Mouse (Mus musculus) heart, embryonic 12.5 days (tissue): ENCODE data around the gene Krtap9-3. TPM values are rescaled to one million over a fixed set of nuclear protein-coding genes. Genes with fewer than 3 reads are reported as not detected.
"Not testable (repeated sequence)": the region's sequence is repeated elsewhere in the genome, so short reads cannot be mapped to it uniquely, and the experiment has no call there.

Experiments
- ATAC-seq: fragments of 200-750 bp; cut with Nextera tagmentation; 2 replicates; pipeline ENCODE4 v1.8.0; 2017; ENCODE audit warnings: moderate TSS enrichment, moderate library complexity; ENCODE audit not compliant: insufficient number of reproducible peaks, low FRiP score
- H3K27ac ChIP-seq: fragments of 300-500 bp; sonication (generic); 2 replicates; pipeline ENCODE4 v1.5.1; 2016; ENCODE audit warnings: mild to moderate bottlenecking, moderate library complexity; ENCODE audit not compliant: poor library complexity, severe bottlenecking
- H3K27me3 ChIP-seq: fragments of 300-500 bp; sonication (generic); replicated peaks from 2 replicates; pipeline ENCODE4 v1.6.1; 2016; ENCODE audit warnings: mild to moderate bottlenecking, moderate library complexity
- H3K36me3 ChIP-seq: fragments of 300-500 bp; sonication (generic); 2 replicates; pipeline ENCODE4 v1.6.1; 2016; ENCODE audit warnings: mild to moderate bottlenecking, moderate library complexity
- H3K4me1 ChIP-seq: fragments of 300-500 bp; sonication (generic); replicated peaks from 2 replicates; pipeline ENCODE4 v1.6.1; 2016; ENCODE audit warnings: mild to moderate bottlenecking
- H3K4me2 ChIP-seq: fragments of 300-500 bp; sonication (generic); 2 replicates; pipeline ENCODE4 v1.6.1; 2016; ENCODE audit warnings: mild to moderate bottlenecking, moderate library complexity
- H3K4me3 ChIP-seq: fragments of 300-500 bp; sonication (generic); 2 replicates; pipeline ENCODE4 v1.5.1; 2016; ENCODE audit warnings: mild to moderate bottlenecking
- H3K9ac ChIP-seq: fragments of 300-500 bp; sonication (generic); 2 replicates; pipeline ENCODE4 v1.6.1; 2016; ENCODE audit warnings: mild to moderate bottlenecking, moderate library complexity
- H3K9me3 ChIP-seq: fragments of 300-500 bp; sonication (generic); replicated peaks from 2 replicates; pipeline ENCODE4 v1.6.1; 2016; ENCODE audit warnings: mild to moderate bottlenecking, moderate library complexity
- WGBS: fragments of 180-500 bp; shearing (Covaris S2); methylation state at CpG from one replicate; pipeline ENCODE4 v1.1.7; 2016; 5-methylcytosine and 5-hydroxymethylcytosine counted together
- polyA plus RNA-seq: library from polyadenylated mRNA; unstranded; fragments of >200 nt; fragmentation: Nextera tagmentation; extraction: Ambion mirVana; gene quantifications from 2 replicates; pipeline ENCODE4 v1.2.1, GENCODE M21; 2016

The Krtap9-3 gene
- polyA plus RNA-seq, 1 experiment from 2014 or later = not detected

GRCm38 (mm10) chr11:99614796-99615363 is 17.0 kb upstream of the Krtap9-3 start, which contains the start of gene Krtap2-4:
TSS of gene Krtap2-4 (minus strand) at chr11:99614846.
- no peak within 1 kb of the TSS for H3K27ac ChIP-seq
- H3K4me2 ChIP-seq = no peak within 1 kb of the TSS
- H3K9ac ChIP-seq = no peak within 1 kb of the TSS
- no peaks in the 10 kb centered on the region for H3K27me3 ChIP-seq
- H3K4me3 ChIP-seq = no peak within 1 kb of the TSS
- no peaks in the 10 kb centered on the region for H3K36me3 ChIP-seq
- ATAC-seq = no peak
- no peaks in the 10 kb centered on the region for H3K4me1 ChIP-seq
- whole genome bisulfite sequencing = 53% methylated on average over 3 of the region's 3 CpGs
- no peaks in the 10 kb centered on the region for H3K9me3 ChIP-seq

GRCm38 (mm10) chr11:99610089-99610488 is 12.2 kb upstream of the Krtap9-3 start, which contains the start of gene Gm11937:
TSS of gene Gm11937 (minus strand) at chr11:99610189.
- not testable (repeated sequence) for H3K4me1 ChIP-seq, ATAC-seq, H3K27me3 ChIP-seq, H3K9ac ChIP-seq, H3K27ac ChIP-seq, H3K4me2 ChIP-seq, H3K36me3 ChIP-seq, H3K9me3 ChIP-seq, H3K4me3 ChIP-seq
- WGBS = 54% methylated on average over 1 of the region's 2 CpGs

DNA sequence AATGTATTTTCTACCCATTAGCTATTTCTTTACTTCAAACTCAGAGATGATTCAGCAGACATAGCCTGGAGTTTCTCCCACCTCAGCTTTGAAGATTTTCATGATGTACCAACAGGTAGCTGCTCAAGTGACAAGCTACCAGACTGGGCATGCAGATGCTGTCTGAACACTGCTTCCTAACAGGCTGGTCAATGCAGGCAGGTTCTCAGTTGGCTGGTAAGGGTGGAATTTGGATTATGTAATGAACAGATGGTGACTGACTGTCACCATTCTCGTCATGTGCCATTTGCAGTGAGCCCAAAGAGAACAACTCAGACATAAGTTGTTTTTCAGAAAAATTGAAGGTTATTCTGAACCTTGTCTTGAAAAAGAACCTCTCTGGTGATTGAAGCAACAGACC is 11.2 kb upstream of the Krtap9-3 start:
- Histone ChIP-seq H3K36me3 (no peaks in the 10 kb centered on the region), H3K9ac (no peak overlapping the region), H3K4me1 (no peaks in the 10 kb centered on the region), H3K9me3 (no peaks in the 10 kb centered on the region), H3K4me2 (no peak overlapping the region), H3K27ac (no peak overlapping the region), H3K4me3 (no peak overlapping the region), H3K27me3 (no peaks in the 10 kb centered on the region; the same call in 1 of the 2 replicates)
- no peak for ATAC-seq
- WGBS = 62% methylated on average over 1 of the region's 1 CpGs

DNA sequence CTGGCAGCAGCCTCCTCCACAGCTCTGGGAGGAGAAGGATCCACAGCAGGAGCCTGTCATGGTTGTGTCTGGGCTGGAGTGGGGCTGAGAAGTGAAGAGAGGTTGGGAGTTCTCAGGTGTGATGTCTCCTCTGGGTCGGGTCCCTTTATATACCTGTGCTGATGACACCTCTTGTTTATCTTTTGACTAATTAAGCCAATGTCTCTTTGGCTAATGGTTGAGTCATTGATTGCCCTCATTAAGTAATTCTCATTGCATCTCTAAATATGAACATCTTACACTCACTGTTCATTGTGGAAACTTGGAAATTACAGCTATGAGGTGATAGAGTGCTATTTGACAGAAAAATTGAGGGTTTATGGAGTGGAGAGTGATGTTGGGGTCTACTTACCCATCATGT is 5.3 kb upstream of the Krtap9-3 start, which contains the start of gene Gm11938:
Gene Gm11938 (minus strand): TSS at position 101 of the 400 bp plus-strand sequence.
- not testable (repeated sequence) for H3K9ac ChIP-seq, ATAC-seq, H3K4me1 ChIP-seq, H3K4me3 ChIP-seq, H3K27ac ChIP-seq, H3K27me3 ChIP-seq, H3K9me3 ChIP-seq, H3K36me3 ChIP-seq, H3K4me2 ChIP-seq
- WGBS = 59% methylated on average over 1 of the region's 1 CpGs

GRCm38 (mm10) chr11:99590981-99591380 is 6.9 kb downstream of the Krtap9-3 start, which contains the start of gene Krtap1-3:
TSS of gene Krtap1-3 (minus strand) at chr11:99591339.
- no peaks in the 10 kb centered on the region for H3K9me3 ChIP-seq
- ATAC-seq = no peak
- H3K27ac ChIP-seq = no peak within 1 kb of the TSS
- no peak within 1 kb of the TSS for H3K4me2 ChIP-seq
- H3K4me3 ChIP-seq = no peak within 1 kb of the TSS
- 0 out of 2 replicates have a peak, but pooled peaks cover 4% of the 10 kb centered on the region for H3K27me3 ChIP-seq
- WGBS = 76% methylated on average over 6 of the region's 6 CpGs
- H3K9ac ChIP-seq = no peak within 1 kb of the TSS
- H3K4me1 ChIP-seq = no peaks in the 10 kb centered on the region
- H3K36me3 ChIP-seq = no peaks in the 10 kb centered on the region

DNA sequence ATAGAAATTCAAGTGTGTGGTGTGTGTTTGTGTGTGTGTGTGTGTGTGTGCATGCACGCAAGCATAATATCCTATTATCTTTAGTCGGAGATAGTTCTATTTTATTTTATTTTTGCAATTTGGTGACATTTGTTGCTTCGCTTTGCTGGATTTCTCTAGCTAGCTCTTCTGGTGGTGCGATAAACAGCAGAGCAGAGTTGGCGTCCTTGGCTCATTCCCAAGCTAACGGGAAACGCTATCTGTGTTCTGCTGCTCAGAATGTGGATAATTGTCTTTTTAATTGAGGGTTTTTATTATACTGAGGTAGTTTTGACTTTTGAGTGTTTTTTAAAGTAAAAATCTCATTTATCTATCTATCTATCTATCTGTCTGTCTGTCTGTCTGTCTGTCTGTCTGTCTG is 12.8 kb downstream of the Krtap9-3 start:
- no peaks in the 10 kb centered on the region for H3K36me3 ChIP-seq
- H3K9ac ChIP-seq = no peak overlapping the region
- no peak overlapping the region for H3K27ac ChIP-seq
- 0 out of 2 replicates have a peak, but pooled peaks cover 3% of the 10 kb centered on the region for H3K27me3 ChIP-seq
- H3K9me3 ChIP-seq = no peaks in the 10 kb centered on the region
- no peaks in the 10 kb centered on the region for H3K4me1 ChIP-seq
- WGBS = 81% methylated on average over 7 of the region's 7 CpGs
- H3K4me3 ChIP-seq = no peak overlapping the region
- ATAC-seq = no peak
- no peak overlapping the region for H3K4me2 ChIP-seq

- Histone ChIP-seq H3K4me2 (no peak within 1 kb of the TSS), H3K27me3 (0 out of 2 replicates have a peak, but pooled peaks cover 3% of the 10 kb centered on the region), H3K36me3 (no peaks in the 10 kb centered on the region), H3K4me3 (no peak within 1 kb of the TSS), H3K4me1 (no peaks in the 10 kb centered on the region), H3K9me3 (no peaks in the 10 kb centered on the region), H3K9ac (no peak within 1 kb of the TSS), H3K27ac (no peak within 1 kb of the TSS)
- WGBS = 69% methylated on average over 5 of the region's 5 CpGs
- no peak for ATAC-seq
Measured at GRCm38 (mm10) chr11:99583245-99583704, 14.6 kb downstream of the Krtap9-3 start, which contains the start of gene Krtap1-4. TSS of gene Krtap1-4 (minus strand) at chr11:99583654.

DNA sequence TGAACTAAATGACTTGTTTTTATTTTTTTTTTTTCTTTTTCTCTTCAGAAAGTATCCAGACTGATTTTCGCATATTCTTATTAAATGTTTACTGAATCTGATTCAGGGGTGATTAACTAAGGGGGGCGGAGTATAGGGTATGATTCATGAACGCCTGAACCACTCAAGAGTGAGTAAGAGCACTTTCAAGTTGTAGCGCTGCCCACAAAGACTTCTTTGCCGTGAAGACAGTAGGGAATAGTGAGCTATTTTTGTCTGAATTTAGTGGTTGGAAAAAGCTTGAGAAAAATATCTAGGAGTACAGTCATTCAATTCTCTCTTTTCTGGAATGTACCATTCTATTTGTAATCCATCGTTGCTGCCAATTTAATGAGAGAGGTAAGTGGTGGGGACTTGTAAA is 16.3 kb downstream of the Krtap9-3 start:
- Histone ChIP-seq H3K4me2 (no peak overlapping the region), H3K9ac (no peak overlapping the region), H3K36me3 (no peaks in the 10 kb centered on the region), H3K27ac (no peak overlapping the region), H3K27me3 (0 out of 2 replicates have a peak, but pooled peaks cover 3% of the 10 kb centered on the region), H3K4me3 (no peak overlapping the region), H3K9me3 (no peaks in the 10 kb centered on the region), H3K4me1 (no peaks in the 10 kb centered on the region)
- no peak for ATAC-seq
- 77% methylated on average over 6 of the region's 6 CpGs for WGBS

- Histone ChIP-seq H3K9ac (no peak overlapping the region), H3K36me3 (no peaks in the 10 kb centered on the region), H3K4me3 (no peak overlapping the region), H3K4me2 (no peak overlapping the region), H3K4me1 (no peaks in the 10 kb centered on the region), H3K9me3 (no peaks in the 10 kb centered on the region), H3K27ac (no peak overlapping the region), H3K27me3 (0 out of 2 replicates have a peak, but pooled peaks cover 3% of the 10 kb centered on the region)
- WGBS = 86% methylated on average over 5 of the region's 5 CpGs
- no peak for ATAC-seq
Measured at GRCm38 (mm10) chr11:99581051-99581450, 16.9 kb downstream of the Krtap9-3 start.

GRCm38 (mm10) chr11:99580636-99581035 is 17.3 kb downstream of the Krtap9-3 start, which contains the start of gene Krtap1-5:
TSS of gene Krtap1-5 (minus strand) at chr11:99581016.
- Histone ChIP-seq H3K4me2 (no peak within 1 kb of the TSS), H3K27me3 (0 out of 2 replicates have a peak, but pooled peaks cover 3% of the 10 kb centered on the region), H3K4me1 (no peaks in the 10 kb centered on the region), H3K9ac (no peak within 1 kb of the TSS), H3K36me3 (no peaks in the 10 kb centered on the region), H3K27ac (no peak within 1 kb of the TSS), H3K4me3 (no peak within 1 kb of the TSS), H3K9me3 (no peaks in the 10 kb centered on the region)
- ATAC-seq = no peak
- 84% methylated on average over 6 of the region's 6 CpGs for WGBS

GRCm38 (mm10) chr11:99574106-99574505 is 23.8 kb downstream of the Krtap9-3 start:
- Histone ChIP-seq H3K27ac (no peak overlapping the region), H3K4me2 (peak overlapping the region; percentile 52), H3K9ac (0 out of 2 replicates have a peak overlapping the region, but pooled peaks have one; percentile 24), H3K9me3 (no peaks in the 10 kb centered on the region), H3K36me3 (no peaks in the 10 kb centered on the region), H3K4me1 (no peaks in the 10 kb centered on the region), H3K4me3 (no peak overlapping the region), H3K27me3 (no peaks in the 10 kb centered on the region)
- 0 out of 2 replicates have a peak, but pooled peaks have one; percentile 36 for ATAC-seq
- WGBS = 0% methylated on average over 7 of the region's 7 CpGs
